Mouse (Mus musculus): ENCODE data around the gene Plekha6.

DNA sequence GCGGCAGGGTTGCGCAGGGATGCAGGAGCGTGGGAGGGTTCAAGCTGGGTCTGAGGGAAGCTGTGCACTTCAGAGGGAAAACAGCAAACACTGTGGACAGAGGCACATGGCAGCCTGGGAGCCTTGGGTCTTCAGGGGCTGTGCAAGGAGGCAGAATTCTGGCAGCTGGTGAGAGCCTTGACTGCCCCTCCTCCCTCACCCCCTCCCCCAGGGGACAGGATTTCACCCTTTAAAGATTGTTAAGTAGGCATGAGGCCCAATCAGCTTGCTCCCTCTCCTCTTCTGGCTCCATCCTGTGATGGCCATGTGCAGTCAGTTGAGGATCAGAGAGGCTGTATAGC is 51.3 kb downstream of the Plekha6 start:
- TF ChIP-seq CTCF (IDR thresholded peaks at IDR 0.05; ENCODE audit: low read depth, low read length), result no peak
- no peak for TF ChIP-seq GATA1 (IDR thresholded peaks at IDR 0.05; ENCODE audit: borderline replicate concordance, low read length)
- no peak for TF ChIP-seq TAL1 (conservative IDR thresholded peaks at IDR 0.05; ENCODE audit: low read depth, low read length)
- TF ChIP-seq POLR2AphosphoS5 (IDR thresholded peaks at IDR 0.05; ENCODE audit: insufficient replicate concordance, low read depth, low read length), result no peak

Data from G1E (cell line).